Mouse (Mus musculus): Measurements from ENCODE around the gene Hhex. TPM values are rescaled to one million over a fixed set of nuclear protein-coding genes. Genes with fewer than 3 reads are reported as not detected.

Gene Hhex
- total RNA-seq, 1 experiment = 2.1 TPM

GRCm38 (mm10) chr19:37455528-37455927 lies 20.9 kb downstream of the Hhex start:
- no peaks in the 10 kb centered on the region for H3K36me3 ChIP-seq (ENCODE audit: control insufficient read depth, insufficient read depth, low read length, poor library complexity, severe bottlenecking)
- DNase-seq (ENCODE audit: low read depth, low spot score) = no peak
- no peak overlapping the region for H3K27ac ChIP-seq (ENCODE audit: insufficient read depth, low read depth, low read length, poor library complexity, severe bottlenecking)
- in situ Hi-C loops (cut with MboI; ENCODE audit: low sequenced_read_pairs in 2 of 2, unreplicated experiment in 2 of 2) = no loop called here
- TF ChIP-seq HCFC1 (IDR thresholded peaks at IDR 0.05; ENCODE audit: borderline replicate concordance, insufficient read depth, low read length) = no peak
- no peak for TF ChIP-seq ZNF384 (IDR thresholded peaks at IDR 0.05; ENCODE audit: low read depth, low read length)
- TF ChIP-seq MAFK (IDR thresholded peaks at IDR 0.05; ENCODE audit: insufficient read depth, low read depth, low read length) = no peak
- TF ChIP-seq CHD2 (IDR thresholded peaks at IDR 0.05; ENCODE audit: low read depth, low read length) = no peak
- TF ChIP-seq ZC3H11A (IDR thresholded peaks at IDR 0.05; ENCODE audit: borderline replicate concordance, low read depth, low read length) = no peak
- H3K9me3 ChIP-seq (ENCODE audit: control insufficient read depth, insufficient read depth, low read depth, low read length) = no peaks in the 10 kb centered on the region
- no peak overlapping the region for H3K9ac ChIP-seq (ENCODE audit: insufficient read depth, low read depth, low read length, poor library complexity, severe bottlenecking)
- H3K4me3 ChIP-seq (ENCODE audit: insufficient read depth in 1 of 2, low read depth in 1 of 2, low read length in 2 of 2, poor library complexity in 1 of 2, severe bottlenecking in 1 of 2) = no peak overlapping the region
- H3K4me1 ChIP-seq (ENCODE audit: control insufficient read depth in 2 of 2, insufficient read depth in 2 of 2, low read length in 2 of 2, poor library complexity in 1 of 2) = no peaks in the 10 kb centered on the region

GRCm38 (mm10) chr19:37455961-37456360 lies 21.4 kb downstream of the Hhex start:
- no peaks in the 10 kb centered on the region for H3K4me1 ChIP-seq (ENCODE audit: control insufficient read depth in 2 of 2, insufficient read depth in 2 of 2, low read length in 2 of 2, poor library complexity in 1 of 2)
- H3K27ac ChIP-seq (ENCODE audit: insufficient read depth, low read depth, low read length, poor library complexity, severe bottlenecking) = no peak overlapping the region
- H3K4me3 ChIP-seq (ENCODE audit: insufficient read depth in 1 of 2, low read depth in 1 of 2, low read length in 2 of 2, poor library complexity in 1 of 2, severe bottlenecking in 1 of 2) = no peak overlapping the region
- no peaks in the 10 kb centered on the region for H3K9me3 ChIP-seq (ENCODE audit: control insufficient read depth, insufficient read depth, low read depth, low read length)
- TF ChIP-seq HCFC1 (IDR thresholded peaks at IDR 0.05; ENCODE audit: borderline replicate concordance, insufficient read depth, low read length) (no peak), CHD2 (IDR thresholded peaks at IDR 0.05; ENCODE audit: low read depth, low read length) (no peak), ZNF384 (IDR thresholded peaks at IDR 0.05; ENCODE audit: low read depth, low read length) (no peak), ZC3H11A (IDR thresholded peaks at IDR 0.05; ENCODE audit: borderline replicate concordance, low read depth, low read length) (no peak), MAFK (IDR thresholded peaks at IDR 0.05; ENCODE audit: insufficient read depth, low read depth, low read length) (no peak)
- in situ Hi-C loops (cut with MboI; ENCODE audit: low sequenced_read_pairs in 2 of 2, unreplicated experiment in 2 of 2) = no loop called here
- H3K9ac ChIP-seq (ENCODE audit: insufficient read depth, low read depth, low read length, poor library complexity, severe bottlenecking) = no peak overlapping the region
- no peaks in the 10 kb centered on the region for H3K36me3 ChIP-seq (ENCODE audit: control insufficient read depth, insufficient read depth, low read length, poor library complexity, severe bottlenecking)
- no peak for DNase-seq (ENCODE audit: low read depth, low spot score)

GRCm38 (mm10) chr19:37458013-37458412 lies 23.4 kb downstream of the Hhex start:
- Histone ChIP-seq H3K9me3 (ENCODE audit: control insufficient read depth, insufficient read depth, low read depth, low read length) (no peaks in the 10 kb centered on the region), H3K4me3 (ENCODE audit: insufficient read depth in 1 of 2, low read depth in 1 of 2, low read length in 2 of 2, poor library complexity in 1 of 2, severe bottlenecking in 1 of 2) (no peak overlapping the region), H3K9ac (ENCODE audit: insufficient read depth, low read depth, low read length, poor library complexity, severe bottlenecking) (no peak overlapping the region), H3K27ac (ENCODE audit: insufficient read depth, low read depth, low read length, poor library complexity, severe bottlenecking) (no peak overlapping the region), H3K4me1 (ENCODE audit: control insufficient read depth in 2 of 2, insufficient read depth in 2 of 2, low read length in 2 of 2, poor library complexity in 1 of 2) (no peaks in the 10 kb centered on the region), H3K36me3 (ENCODE audit: control insufficient read depth, insufficient read depth, low read length, poor library complexity, severe bottlenecking) (no peaks in the 10 kb centered on the region)
- in situ Hi-C loops (cut with MboI; ENCODE audit: low sequenced_read_pairs in 2 of 2, unreplicated experiment in 2 of 2) = no loop called here
- DNase-seq (ENCODE audit: low read depth, low spot score) = no peak
- no peak for TF ChIP-seq MAFK (IDR thresholded peaks at IDR 0.05; ENCODE audit: insufficient read depth, low read depth, low read length)
- TF ChIP-seq ZNF384 (IDR thresholded peaks at IDR 0.05; ENCODE audit: low read depth, low read length) = no peak
- no peak for TF ChIP-seq CHD2 (IDR thresholded peaks at IDR 0.05; ENCODE audit: low read depth, low read length)
- no peak for TF ChIP-seq ZC3H11A (IDR thresholded peaks at IDR 0.05; ENCODE audit: borderline replicate concordance, low read depth, low read length)
- no peak for TF ChIP-seq HCFC1 (IDR thresholded peaks at IDR 0.05; ENCODE audit: borderline replicate concordance, insufficient read depth, low read length)

GRCm38 (mm10) chr19:37466403-37466802 lies 31.8 kb downstream of the Hhex start:
- Histone ChIP-seq H3K36me3 (ENCODE audit: control insufficient read depth, insufficient read depth, low read length, poor library complexity, severe bottlenecking) (no peaks in the 10 kb centered on the region), H3K4me3 (ENCODE audit: insufficient read depth in 1 of 2, low read depth in 1 of 2, low read length in 2 of 2, poor library complexity in 1 of 2, severe bottlenecking in 1 of 2) (no peak overlapping the region), H3K27ac (ENCODE audit: insufficient read depth, low read depth, low read length, poor library complexity, severe bottlenecking) (no peak overlapping the region), H3K4me1 (ENCODE audit: control insufficient read depth in 2 of 2, insufficient read depth in 2 of 2, low read length in 2 of 2, poor library complexity in 1 of 2) (0 out of 4 replicates have a peak, but pooled peaks cover 0 to 2% of the 10 kb centered on the region in 2 experiments), H3K9me3 (ENCODE audit: control insufficient read depth, insufficient read depth, low read depth, low read length) (no peaks in the 10 kb centered on the region), H3K9ac (ENCODE audit: insufficient read depth, low read depth, low read length, poor library complexity, severe bottlenecking) (no peak overlapping the region)
- DNase-seq (ENCODE audit: low read depth, low spot score) = no peak
- in situ Hi-C loops (cut with MboI; ENCODE audit: low sequenced_read_pairs in 2 of 2, unreplicated experiment in 2 of 2) = no loop called here
- TF ChIP-seq ZNF384 (IDR thresholded peaks at IDR 0.05; ENCODE audit: low read depth, low read length) = no peak
- no peak for TF ChIP-seq MAFK (IDR thresholded peaks at IDR 0.05; ENCODE audit: insufficient read depth, low read depth, low read length)
- no peak for TF ChIP-seq ZC3H11A (IDR thresholded peaks at IDR 0.05; ENCODE audit: borderline replicate concordance, low read depth, low read length)
- no peak for TF ChIP-seq HCFC1 (IDR thresholded peaks at IDR 0.05; ENCODE audit: borderline replicate concordance, insufficient read depth, low read length)
- TF ChIP-seq CHD2 (IDR thresholded peaks at IDR 0.05; ENCODE audit: low read depth, low read length) = no peak

GRCm38 (mm10) chr19:37466978-37467377 lies 32.4 kb downstream of the Hhex start:
- TF ChIP-seq HCFC1 (IDR thresholded peaks at IDR 0.05; ENCODE audit: borderline replicate concordance, insufficient read depth, low read length) (no peak), CHD2 (IDR thresholded peaks at IDR 0.05; ENCODE audit: low read depth, low read length) (no peak), MAFK (IDR thresholded peaks at IDR 0.05; ENCODE audit: insufficient read depth, low read depth, low read length) (no peak), ZNF384 (IDR thresholded peaks at IDR 0.05; ENCODE audit: low read depth, low read length) (no peak), ZC3H11A (IDR thresholded peaks at IDR 0.05; ENCODE audit: borderline replicate concordance, low read depth, low read length) (no peak)

More at GRCm38 (mm10) chr19:37466978-37467377, 32.4 kb downstream of the Hhex start:
- in situ Hi-C loops (cut with MboI; ENCODE audit: low sequenced_read_pairs in 2 of 2, unreplicated experiment in 2 of 2) = no loop called here
- Histone ChIP-seq H3K36me3 (ENCODE audit: control insufficient read depth, insufficient read depth, low read length, poor library complexity, severe bottlenecking) (no peaks in the 10 kb centered on the region), H3K4me3 (ENCODE audit: insufficient read depth in 1 of 2, low read depth in 1 of 2, low read length in 2 of 2, poor library complexity in 1 of 2, severe bottlenecking in 1 of 2) (no peak overlapping the region), H3K27ac (ENCODE audit: insufficient read depth, low read depth, low read length, poor library complexity, severe bottlenecking) (no peak overlapping the region), H3K4me1 (ENCODE audit: control insufficient read depth in 2 of 2, insufficient read depth in 2 of 2, low read length in 2 of 2, poor library complexity in 1 of 2) (0 out of 4 replicates have a peak, but pooled peaks cover 0 to 2% of the 10 kb centered on the region in 2 experiments), H3K9me3 (ENCODE audit: control insufficient read depth, insufficient read depth, low read depth, low read length) (no peaks in the 10 kb centered on the region), H3K9ac (ENCODE audit: insufficient read depth, low read depth, low read length, poor library complexity, severe bottlenecking) (no peak overlapping the region)
- DNase-seq (ENCODE audit: low read depth, low spot score) = no peak

Data from ES-E14 (cell line).